Mouse (Mus musculus) gonadal fat pad, adult 2 months (tissue): Measurements from ENCODE around the gene Ablim2. TPM values are rescaled to one million over a fixed set of nuclear protein-coding genes. Genes with fewer than 3 reads are reported as not detected.

Experiments
- DNase-seq: peaks from one replicate; pipeline ENCODE4 v3.0.0-alpha.2; 2012; ENCODE audit warnings: low read depth
- polyA plus RNA-seq: library from polyadenylated mRNA; depleted of rRNA; stranded (reverse); fragments of >200 nt; gene quantifications from 2 replicates; pipeline ENCODE4 v1.2.3, GENCODE M21; 2012

Gene Ablim2
- polyA plus RNA-seq, 1 experiment: 18.3 TPM

DNA sequence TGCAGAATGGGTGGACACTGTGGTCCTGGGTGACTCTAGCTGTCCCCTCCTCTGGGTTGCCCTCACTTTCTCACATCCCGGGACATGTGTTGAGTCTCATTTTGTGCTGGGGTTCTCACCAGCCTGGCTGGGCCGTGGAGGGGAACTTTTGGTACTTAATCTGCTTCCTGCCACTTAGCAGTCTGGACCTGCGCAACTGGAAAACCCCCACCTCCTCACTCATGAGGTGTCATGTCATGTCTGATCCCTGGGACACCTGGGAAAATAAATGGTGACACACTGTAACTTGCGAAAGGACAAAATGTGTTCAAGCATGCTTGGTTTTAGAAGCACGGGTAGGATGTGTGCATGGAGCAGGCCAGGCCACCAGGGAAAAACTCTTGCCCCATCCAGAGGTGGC lies 127.0 kb downstream of the Ablim2 start:
- no peak for DNase-seq

DNA sequence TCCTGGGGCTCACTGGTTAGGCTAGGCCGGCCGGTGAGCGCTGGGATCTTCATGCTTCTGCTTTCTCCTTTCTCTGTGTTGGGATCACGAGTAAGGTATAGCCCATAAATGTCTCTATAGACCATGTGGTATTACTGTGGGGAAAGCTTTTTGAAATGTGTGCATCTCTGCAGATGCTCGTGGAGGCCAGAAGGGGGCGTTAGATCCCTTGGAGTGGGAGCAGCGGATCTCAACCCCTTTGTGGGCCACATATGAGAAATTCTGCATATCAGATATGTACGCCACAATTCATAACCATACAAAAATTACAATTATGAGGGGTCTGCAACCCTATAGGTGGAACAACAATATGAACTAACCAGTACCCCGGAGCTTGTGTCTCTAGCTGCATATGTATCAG lies 131.3 kb downstream of the Ablim2 start:
- DNase-seq: no peak

DNA sequence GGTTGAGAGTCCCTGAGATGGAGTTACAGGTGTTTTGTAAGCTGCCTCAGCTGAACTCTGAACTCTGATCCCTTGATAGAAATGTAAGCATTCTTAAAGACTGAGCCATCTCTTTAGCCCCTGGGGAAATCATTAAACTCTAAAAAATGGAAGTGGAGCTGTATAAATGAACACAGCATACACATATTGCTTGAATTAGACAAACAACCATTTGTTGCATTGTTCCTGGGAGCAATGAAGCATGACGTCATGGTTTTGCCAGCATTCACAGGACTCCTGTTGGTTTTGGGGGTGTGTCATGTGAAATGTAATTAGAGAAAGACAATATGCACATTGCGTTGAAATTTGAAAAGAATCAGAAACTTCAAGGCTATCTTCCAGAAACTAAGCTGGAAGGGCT lies 132.0 kb downstream of the Ablim2 start:
- DNase-seq: no peak

DNA sequence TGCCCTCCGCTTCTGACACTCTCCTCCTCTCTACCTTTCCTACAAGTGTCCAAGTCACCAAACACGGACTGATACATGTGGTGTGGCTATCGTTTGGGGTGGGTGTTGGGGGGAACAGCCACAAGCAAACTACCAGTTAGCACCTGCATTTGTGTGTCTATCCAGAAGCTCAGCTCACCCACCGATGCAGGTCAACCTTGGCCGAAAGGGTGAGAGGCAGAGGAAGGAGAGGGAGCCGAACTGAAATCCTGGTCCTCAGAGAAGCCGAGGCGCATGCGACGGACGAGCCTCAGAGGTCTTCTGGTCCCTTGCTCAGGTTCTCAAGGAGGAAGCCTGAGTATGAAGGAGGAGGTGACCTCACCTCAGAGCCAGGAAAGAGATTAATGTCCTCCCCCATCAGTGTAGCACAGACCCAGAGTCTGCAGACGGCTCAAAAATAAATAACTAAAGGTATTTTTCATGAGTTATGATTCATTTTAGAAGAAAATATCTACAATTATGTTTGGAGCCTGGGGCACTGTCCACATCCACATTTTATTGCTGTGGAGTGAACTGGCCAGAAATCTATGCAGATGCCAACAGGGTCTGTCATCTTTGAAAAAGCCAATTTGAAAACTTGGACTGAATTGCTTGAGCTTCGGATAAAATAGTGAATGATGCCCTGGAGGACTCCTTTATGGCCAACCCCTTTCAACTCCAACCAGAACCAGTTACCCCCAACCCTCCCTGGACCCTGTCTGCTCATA lies 133.5 kb downstream of the Ablim2 start:
- DNase-seq: no peak

DNA sequence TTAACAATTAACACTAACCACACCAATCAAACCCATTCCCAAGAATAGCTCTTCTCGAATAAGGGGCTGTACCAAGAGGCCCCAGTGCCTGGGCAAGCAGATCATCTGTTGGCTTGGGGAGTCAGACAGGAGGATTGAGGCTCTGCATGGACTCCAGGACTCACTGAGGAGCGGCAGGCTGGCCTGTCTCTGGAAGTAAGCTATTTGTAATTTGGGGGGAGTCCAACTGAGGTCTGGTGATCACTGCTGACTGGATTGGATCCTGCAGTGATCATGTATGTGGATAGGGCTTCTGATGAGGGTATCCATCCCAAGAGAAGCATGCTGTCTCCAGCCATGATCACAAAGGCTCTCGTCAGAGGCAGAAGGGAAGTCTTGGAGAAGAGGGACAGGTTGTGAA lies 134.7 kb downstream of the Ablim2 start:
- DNase-seq: no peak

DNA sequence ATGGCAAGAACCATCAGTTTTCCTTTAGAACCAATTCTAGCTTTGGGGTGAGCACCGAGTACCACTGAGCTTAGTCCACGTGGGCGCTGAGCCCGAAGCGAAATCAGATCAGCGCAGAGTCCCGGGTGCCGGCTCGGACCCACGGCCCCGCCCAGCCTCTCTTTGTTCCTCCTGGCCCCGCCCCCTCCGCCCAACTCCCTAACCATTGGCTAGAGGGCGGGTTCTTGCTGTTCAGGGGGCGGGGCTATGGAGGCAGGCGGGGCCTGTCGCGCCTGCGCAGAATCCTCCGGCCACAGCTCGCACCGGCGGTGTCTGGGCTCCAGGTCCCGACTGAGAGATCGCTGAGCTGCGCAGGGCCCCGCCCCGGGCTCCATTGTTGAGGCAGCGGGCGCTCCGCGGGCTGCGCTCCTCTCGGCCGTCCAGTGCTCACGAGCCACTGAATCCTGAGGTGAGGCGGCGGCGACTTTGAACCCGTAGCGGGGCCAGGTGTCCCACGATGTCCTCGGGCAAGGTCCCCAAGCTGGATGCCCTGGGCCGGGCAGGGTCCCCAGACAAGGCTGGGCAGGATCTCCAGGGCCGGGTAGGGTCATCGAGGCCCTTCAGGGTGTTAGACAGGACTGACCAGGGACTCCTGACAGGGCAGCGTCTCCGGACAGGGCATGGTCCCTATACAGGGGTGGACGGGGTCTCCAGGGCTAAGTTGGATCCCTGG lies 135.6 kb downstream of the Ablim2 start, which contains the start of gene Afap1:
TSS of gene Afap1 (plus strand) at position 227 of the 712 bp plus-strand sequence.
- DNase-seq: no peak

DNA sequence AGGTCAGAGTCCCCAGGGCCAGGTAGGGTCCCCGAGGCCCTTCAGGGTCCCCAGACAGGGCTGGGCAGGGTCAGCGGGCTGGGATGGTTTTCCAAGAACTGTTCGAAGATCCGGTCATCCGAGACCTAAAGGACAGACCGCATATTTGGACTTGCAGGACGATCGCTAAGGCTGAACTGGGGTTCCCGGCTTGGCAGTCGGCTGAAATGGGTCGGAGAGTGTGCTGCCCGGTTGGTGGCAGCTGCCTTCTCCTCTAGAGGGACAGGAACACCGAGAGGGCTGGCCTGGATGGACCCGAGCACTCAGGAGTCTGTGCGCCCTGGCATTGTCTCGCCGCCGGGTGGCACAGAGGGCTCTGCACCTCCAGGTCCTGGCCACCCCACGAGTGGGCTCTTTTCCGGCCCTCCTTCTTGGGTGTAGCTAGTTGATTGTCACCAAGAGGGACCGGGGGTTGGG lies 136.2 kb downstream of the Ablim2 start:
- no peak for DNase-seq

DNA sequence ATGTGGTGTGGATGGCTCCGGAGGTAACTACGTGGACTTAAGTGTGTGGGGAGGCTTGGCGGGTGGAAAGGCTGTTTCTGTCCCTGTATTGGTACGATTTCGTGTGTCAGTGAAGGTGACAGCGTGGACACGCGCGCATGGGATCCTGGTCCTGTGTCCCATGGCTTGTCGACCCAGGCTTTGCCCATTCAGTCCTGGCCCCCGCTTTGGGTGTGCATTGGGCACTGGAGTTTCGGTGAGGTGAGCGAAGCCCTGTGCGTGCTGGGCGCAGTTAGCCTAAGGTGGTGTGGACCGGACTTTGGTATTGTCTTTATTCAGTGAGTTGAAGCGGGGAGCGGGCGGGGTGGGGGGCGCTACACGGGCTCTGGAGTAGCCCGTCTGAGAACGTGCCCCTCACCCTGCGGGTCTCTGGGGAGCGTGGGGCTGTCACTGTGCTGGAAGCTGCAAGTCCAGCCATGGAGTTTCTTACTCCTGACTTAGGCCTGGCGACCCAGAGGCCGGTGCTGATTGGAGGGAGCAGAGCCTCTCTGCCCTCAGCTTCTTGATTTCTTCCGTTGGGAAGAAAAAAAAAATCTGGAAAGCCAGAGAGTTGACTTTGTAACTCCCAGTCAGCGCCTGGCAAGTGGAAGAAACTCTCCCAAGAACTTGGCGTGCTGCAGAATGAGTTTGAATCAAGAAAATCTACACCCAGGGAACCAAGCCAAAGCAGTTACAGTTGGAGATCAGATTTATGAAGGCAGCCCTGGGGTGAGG lies 136.8 kb downstream of the Ablim2 start:
- no peak for DNase-seq

DNA sequence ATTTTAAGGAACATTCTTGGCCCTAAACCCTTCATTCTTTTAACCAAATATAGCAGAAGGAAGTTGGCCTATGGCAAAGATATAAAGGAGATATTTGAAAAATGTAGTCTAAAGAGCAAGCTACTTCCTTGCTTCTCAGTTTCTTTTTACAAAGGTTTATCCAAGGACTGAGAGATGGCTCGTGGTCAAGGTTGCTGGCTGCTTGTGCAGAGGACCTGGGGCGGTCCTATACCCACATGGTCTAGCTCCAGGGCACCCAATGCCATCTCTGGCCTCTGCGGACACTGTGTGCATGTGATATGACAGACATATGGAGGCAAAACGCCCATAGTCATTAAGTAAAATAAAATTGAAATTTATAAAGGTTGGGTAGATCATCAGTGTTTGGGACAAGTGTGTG lies 138.2 kb downstream of the Ablim2 start:
- no peak for DNase-seq

DNA sequence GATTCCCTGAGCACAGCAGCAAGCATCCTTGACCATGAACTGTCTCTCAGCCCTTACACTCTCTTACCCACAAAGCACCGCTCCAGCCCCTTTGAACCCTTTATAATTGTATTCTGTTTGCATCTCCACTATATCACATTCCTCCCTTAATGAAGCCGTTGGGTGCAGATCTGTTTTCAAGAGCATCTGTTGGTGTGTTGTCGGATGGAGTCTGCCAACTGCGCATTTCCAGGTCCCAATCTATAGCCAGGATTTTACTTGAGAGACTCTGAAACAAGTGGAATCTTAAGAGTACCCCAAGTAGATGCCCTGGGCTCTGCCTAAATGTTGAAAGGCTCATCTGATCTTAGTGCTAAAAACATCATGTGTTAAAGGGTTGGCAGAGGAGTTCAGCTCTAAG lies 138.9 kb downstream of the Ablim2 start:
- DNase-seq: no peak

DNA sequence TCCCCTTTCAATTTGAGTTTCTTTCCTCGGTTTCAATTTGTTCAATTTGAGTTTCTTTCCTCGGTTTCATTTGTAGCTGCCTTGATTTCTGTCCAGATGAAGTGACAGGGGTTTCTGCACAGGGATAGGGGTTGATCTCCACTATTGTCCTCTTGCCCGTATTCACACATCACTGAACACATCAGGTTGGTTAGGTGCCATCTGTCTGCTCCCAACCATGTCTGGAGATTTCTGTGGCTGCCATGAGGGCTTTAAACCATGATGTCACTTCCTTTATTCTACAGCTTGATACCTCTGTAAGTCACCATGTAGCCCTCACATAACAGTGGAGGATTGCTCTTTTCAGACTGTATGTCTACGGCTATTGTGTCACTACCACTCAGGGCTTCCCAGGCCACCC lies 139.5 kb downstream of the Ablim2 start:
- DNase-seq: no peak

DNA sequence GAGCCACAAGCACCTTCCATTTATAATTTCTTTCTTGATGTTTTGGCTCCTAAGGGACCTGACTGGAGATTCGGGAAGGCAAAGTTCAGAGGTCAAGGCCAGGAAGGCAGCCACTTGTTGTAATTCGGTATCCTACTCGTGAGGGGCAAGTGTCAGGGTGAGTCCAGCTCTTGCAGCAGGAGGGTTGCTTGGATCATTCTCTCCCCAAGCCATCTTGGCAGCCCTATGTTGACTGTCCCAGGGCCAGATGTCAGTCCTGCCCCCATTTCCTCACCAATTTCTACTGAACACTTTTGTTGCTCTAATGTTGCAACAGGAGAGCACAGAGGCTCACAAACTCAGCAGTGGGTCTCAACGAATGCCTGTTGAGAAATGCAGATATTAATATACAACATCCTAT lies 140.4 kb downstream of the Ablim2 start:
- DNase-seq: no peak

DNA sequence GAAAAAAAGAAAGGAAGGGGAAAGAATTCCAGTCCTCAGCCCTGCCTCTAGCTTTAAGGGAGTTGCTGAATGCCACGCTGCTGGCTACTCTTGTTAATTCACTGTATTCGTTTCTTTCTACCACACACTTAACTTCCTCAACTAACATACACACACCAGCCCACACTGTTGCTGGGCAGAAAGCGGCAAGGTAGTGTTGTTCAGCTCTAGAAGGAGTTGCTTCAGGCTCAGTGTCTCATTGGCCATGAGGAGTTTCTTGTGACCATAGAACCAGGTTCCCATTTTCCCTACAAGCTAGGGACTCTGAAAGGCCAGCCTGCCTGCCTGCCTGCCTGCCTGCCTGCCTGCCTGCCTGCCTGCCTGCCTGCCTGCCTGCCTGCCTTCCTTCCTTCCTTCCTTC lies 141.3 kb downstream of the Ablim2 start:
- no peak for DNase-seq

DNA sequence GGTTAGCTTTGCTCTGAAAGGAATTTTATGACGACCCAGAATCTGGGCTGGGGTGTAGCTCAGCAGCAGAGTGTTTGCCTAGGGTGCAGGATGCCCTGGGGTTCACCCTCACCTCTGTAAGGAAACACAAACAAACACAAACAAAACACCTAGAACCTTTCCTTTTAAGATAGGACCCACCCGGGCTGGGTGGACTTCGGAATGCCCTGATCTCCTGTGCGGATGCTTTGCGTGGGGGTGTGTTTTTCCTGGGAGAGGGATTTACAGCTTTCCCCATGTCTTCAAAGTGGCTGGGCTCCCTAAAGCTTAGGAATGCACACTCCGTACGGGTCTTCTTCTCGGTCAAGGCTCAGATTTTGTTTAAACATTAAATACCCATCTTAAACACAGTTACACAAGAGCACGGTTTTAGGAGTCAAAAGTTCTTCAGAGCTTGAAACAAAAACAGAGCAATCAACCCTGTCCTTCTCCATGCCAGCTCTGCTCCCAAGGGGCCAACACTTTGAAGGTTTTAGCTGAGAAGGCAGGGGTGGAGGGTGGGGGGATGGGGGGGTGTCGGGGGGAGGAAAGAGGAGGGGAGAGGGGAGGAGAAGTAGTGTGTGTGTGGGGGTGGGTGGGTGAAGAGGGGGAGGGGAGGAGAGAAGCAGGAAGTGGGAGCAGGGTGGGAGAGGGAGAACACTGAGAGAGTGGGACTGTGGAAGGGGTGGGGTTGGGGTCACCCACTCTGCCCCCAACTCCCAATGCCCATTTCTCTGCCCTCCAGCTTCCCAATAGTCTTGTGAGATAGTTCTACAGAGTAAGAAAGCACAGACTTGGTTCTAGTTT lies 142.9 kb downstream of the Ablim2 start:
- no peak for DNase-seq

DNA sequence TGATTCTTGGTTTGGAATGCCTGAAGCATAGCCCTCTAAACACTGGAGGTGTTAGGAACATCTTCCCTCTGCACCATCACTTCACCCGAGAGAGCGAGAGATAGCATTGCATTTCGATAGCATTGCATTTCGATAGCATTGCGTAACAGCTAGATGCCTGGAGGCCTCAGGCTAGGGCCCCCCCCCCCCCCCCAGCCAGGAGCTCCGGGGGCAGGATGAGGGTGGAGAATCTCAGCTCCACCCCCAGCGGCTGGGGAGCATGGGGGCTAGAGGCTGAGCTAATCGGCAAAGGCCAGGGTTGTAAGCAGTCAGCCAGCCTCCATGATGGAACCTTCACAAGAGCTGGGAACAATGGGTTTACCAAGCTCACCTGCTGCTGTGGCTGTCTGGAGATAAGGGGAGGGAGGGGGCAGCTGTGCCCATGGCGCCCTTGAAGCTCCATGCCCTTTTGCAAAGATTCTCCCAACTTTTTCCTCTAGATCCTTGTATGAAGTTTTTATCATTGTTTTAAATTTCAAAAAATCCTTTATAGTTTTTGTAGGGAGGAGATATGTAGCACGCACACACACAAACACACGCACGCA lies 143.6 kb downstream of the Ablim2 start:
- no peak for DNase-seq

DNA sequence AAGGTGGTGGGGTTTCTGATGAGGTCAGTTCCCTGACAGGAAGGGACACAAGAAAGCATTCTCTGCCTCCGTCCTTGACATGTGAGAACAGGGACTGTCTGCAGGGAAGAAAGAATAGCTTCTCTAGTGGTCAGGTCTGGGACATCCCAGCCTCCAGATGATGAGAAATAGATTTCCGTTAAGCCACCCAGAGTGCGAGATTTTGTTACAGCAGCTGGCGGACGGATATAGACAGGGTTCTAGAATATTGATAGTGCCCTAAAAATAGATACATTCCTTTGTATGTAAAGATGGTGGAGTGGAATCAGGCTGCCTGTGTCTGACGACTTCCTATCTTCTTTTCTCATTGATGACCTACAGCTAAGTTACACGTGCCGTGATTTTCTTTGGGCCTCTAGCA lies 145.8 kb downstream of the Ablim2 start:
- DNase-seq: no peak

DNA sequence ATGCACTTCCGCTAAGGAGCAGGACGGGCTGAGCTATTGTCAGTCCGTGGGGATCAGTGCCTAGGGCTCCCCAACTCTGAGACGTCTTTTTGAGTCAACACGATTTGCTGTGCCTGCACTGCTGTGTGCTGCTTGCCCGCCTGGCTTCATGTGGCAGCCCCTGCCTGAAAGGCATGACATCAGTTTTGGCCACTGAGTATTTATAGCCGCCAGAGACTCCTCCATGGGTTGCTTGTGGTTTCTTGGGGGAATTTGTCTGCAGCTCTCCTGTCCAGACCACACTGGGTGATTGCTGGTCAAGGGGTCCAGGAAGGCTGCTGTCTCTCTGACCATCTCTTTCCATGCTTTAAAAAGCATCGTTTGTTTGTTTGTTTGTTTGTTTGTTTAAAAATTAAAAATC lies 147.6 kb downstream of the Ablim2 start:
- DNase-seq: no peak

DNA sequence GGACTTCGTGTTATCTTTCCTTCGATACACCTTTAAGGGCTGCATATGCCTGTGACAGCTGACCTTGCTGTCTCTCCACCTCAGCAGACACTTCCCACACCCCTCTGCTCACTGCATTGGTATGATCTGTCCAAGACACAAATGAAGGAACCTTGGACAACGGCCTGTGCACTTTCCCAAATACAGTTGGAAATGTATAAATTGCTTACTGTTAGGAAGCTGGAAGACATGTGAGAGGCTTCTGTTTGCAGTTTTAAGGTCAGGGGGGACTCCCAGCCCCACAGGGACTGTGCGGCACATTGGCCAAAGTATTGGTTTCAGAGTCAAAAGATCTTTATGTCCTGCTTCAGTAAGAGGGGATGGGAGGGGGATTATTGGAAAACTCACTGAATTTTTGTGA lies 149.4 kb downstream of the Ablim2 start:
- no peak for DNase-seq

DNA sequence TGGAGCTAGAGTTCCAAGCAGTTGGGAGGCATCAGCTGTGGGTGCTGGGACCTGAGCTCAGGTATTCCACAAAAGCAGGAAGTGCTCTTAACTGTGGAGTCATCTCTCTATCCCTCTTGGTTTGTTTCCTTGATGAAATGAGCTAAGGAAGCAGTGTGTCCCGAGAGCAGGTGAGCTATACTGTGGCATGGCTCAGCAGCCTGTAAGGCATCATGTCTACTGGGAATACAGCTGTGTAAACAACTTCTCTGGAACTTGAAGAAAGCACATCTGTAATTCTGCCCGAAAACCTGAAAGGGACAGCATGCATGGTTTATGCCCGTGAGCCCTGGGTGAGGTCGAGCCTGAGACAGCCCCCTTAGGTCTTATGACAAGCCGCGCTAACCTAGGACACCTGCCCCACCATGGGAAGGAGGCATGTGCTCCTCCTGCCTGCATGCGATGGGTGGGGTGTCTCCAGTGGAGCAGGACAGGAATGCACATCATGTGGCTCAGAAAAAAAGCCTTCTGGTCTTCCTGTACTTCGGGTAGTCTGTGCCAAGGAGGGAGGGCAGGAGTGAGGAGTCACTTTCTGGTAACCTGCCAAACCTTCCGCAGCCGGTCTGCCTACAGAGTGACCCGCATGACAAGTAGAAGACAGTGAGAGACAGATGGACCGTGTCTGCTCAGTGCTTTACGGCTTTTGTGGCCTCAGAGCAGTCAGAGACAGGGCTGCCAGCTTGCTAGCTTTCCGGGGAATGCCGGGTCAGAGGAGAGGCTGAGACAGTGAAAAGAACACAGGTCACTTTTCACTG lies 150.2 kb downstream of the Ablim2 start:
- DNase-seq: no peak

DNA sequence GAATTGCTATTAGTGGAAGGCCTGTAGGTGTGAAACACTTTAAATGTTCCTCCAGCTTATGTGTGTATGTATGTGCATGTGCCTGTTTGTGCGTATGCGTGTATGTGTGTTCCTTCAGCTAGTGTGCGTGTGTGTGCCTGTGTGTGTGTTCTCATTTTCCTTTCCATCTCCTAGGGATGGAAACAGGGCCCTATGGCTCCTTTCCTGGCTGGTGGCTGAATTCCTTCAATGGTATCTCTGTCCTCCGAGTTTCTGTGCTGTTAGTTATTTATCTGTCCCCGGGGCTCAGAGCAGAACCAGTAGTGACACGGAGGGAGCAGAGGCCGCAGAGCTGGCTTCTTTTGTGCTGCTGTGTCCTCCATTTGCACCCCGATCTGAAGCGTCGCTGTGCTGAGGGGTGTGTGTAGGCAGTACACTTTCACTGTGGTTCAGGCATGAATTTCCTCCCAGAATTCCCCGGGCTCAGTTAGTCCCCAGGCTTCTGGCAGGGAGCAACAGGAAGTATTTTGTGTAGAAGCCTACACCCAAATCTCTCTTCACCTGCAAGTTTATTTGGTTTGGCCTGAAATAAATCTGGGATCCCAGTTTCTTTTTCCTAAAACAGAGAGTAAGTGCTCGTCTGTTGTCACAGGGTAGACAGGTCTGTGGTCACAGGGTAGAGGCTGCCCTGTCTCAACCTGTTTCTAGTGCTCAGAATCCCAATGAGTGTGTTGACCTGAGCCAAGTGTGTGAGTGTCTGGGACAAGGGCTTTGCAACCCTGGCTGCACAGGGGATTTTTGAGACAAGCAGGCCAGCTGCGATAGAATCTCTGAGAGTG lies 151.2 kb downstream of the Ablim2 start:
- DNase-seq: peak; percentile 86
